Mouse (Mus musculus) heart, postnatal 25 days (tissue): ENCODE data around the gene Plekha6. TPM values are rescaled to one million over a fixed set of nuclear protein-coding genes. Genes with fewer than 3 reads are reported as not detected.

ENCODE experiments used
- DNase-seq: peaks from one replicate; pipeline ENCODE4 v3.0.0; 2022; ENCODE audit warnings: low spot score
- intact Hi-C: fragments of 180-260 bp; cut with DNase I; formaldehyde crosslinking; loops from one replicate; pipeline ENCODE4 v1.15.1; 2025
- total RNA-seq, 2 experiments: library from RNA; stranded (reverse); gene quantifications; 2 replicates each; pipeline ENCODE4 v1.2.3; 2021

Gene Plekha6
- total RNA-seq, 2 experiments from 2014 or later = 66.5 to 77.1 TPM

DNA sequence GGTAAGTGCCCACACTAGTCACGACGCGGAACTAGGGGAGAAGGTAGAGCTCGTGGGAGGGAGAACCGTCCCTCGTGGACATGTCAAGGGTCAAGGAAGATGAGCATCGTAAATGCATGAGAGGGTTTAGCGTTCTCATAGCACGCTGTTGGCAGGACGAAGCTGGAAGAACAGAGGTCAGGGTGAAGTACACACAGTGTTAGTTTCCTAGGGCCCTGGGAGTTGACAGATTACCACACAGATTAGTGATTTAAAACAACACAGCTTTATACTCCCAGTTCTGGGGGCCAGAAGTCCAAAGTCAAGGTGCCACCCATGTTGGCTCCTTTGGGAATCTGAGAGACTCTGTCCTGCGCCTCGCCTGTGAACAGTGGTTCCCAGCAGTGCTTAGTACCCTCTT lies 123.9 kb downstream of the Plekha6 start:
- DNase-seq = no peak
- intact Hi-C loops = no loop called here

DNA sequence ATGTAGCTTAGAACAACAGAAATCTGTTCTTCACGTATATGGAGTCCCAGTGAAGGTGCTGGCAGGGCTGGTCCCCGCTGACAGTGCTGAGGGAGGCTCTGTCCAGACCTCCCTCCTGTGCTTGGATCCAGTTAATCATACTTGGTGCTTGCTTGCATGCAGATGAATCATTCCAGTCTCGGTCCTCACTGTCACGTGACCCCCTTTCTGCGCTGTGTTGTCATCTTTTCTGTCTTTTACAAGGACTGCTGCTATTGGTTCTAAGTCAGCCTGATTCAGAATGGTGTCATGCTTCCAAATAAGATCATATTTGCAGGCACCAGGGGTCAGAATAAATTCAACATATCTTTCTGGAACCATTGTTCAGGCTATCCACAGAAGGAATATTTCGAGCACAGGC lies 127.9 kb downstream of the Plekha6 start:
- intact Hi-C loops = no loop called here
- DNase-seq = no peak

DNA sequence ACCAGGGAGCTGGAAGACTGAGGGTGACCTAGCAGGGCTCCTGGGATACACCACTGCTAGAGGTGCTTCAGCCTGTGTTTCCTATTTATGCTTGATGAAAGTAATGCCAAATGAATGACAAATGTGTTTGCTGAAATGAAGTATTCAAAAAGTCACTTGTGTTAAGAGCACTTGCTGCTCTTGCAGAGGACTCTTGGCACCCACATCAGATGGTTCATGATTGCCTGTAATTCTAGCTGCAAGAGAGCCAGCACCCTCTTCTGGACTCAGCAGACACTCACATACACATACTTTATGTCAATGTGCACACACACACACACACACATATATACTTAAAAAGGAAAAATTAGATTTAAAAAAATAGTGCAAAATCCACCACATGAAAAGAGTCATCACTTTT lies 128.6 kb downstream of the Plekha6 start:
- intact Hi-C loops = no loop called here
- DNase-seq = no peak

DNA sequence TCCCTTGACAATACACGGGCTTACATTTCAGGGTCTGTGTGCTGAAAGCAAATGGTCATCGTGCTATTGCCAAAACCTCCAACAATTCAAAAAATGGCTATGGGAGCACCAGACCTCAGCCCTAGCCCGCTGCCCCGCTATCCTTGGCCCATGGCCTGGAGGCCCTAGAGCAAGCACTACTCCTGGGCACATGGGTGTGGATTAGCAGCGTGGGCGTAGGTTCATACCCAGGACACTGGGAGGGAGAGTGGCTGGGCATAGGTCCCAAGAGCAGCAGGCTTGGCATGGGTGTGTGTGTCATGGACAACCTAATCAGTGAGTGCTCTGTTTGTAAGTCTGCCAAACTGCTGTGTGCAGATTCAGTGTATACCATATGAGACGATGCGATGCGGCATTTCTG lies 132.4 kb downstream of the Plekha6 start:
- DNase-seq = peak; percentile 42
- intact Hi-C loops = no loop called here

DNA sequence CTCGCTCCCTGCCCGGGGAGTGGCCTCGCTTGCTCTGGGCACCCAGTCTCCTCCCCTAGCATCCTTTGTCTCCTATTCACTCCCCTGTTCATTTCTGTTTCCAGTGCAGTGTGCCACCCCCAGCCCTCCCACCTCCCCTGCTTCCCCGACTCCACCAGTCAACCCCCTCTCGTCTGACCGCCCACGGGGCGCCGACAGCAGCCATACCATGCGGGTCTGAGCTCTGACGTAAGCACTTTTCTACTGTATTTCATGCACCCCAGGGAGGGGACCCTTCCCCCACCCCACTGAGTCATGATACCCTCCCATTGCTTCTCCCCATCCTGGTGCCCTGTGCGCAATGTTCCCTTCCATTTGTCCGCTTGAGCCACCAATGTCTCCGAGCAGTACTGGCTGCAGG lies 134.8 kb downstream of the Plekha6 start:
- intact Hi-C loops = no loop called here

DNA sequence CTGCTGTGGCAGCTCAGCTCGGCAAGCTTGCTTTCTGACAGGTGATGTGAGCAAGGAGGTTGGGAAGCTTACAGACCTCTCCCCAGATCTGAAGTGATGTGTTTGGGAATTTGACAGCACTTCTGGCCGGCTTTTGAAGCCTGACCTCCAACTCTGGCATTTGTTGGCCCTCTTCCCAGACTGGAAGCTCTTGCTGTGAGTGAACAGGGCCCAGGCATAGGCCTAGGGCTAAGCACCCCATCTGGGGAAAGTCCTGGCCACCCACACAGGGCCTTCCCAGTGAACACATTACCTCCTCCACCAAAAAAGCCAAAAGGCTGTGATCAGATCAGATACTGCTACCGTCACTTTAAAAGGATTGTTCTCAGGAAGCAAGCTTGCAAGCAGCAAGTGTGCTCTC lies 138.5 kb downstream of the Plekha6 start:
- DNase-seq = no peak
- intact Hi-C loops = no loop called here

More for the DNA sequence above, 134.8 kb downstream of the Plekha6 start:
- DNase-seq = no peak

DNA sequence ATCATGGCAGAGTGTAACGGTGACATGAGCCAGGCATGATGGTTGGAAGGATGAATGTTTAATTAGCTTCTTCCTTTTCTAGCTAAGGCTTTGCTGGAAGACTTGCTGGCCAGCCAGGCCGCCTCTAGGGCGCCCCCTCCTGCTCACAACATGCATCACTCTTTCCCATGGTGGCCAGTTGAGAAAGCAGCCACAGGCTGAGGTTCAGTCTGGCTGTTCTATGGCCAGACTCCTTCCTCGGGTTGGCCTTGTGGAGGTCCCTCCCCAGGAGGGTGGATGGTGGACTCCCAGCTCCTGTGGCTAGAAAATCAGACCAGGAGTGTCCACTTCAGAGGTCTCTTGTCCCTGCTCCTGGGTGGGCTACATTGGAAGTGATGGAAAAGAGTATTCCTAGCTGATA lies 142.8 kb downstream of the Plekha6 start:
- intact Hi-C loops = loop anchor here (1.0 kb wide), 2 partner anchors 126 to 130 kb away; no protein-coding TSS in a partner anchor

DNA sequence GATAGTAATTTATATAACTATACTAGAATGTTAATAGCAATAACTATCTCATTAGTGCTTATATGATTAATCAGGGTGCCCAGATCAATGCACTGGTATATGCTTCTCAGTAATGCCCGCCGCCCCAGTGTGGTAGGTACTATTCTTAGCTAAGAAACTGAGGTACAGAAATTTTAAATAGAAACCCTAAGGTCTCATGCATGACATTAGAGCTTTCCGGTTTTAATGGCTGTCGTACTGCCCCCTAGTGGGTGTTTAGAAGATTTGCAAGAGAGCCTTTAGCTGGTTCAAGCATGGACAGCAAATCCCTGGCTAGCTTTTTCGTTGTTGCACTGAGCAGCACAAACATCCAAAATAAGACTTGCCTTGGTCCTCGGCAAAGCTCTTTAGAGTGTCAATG lies 143.3 kb downstream of the Plekha6 start:
- DNase-seq = no peak
- intact Hi-C loops = loop anchor here (1.0 kb wide), 2 partner anchors 126 to 130 kb away; no protein-coding TSS in a partner anchor

More for the DNA sequence above, 142.8 kb downstream of the Plekha6 start:
- peak; percentile 57 for DNase-seq

DNA sequence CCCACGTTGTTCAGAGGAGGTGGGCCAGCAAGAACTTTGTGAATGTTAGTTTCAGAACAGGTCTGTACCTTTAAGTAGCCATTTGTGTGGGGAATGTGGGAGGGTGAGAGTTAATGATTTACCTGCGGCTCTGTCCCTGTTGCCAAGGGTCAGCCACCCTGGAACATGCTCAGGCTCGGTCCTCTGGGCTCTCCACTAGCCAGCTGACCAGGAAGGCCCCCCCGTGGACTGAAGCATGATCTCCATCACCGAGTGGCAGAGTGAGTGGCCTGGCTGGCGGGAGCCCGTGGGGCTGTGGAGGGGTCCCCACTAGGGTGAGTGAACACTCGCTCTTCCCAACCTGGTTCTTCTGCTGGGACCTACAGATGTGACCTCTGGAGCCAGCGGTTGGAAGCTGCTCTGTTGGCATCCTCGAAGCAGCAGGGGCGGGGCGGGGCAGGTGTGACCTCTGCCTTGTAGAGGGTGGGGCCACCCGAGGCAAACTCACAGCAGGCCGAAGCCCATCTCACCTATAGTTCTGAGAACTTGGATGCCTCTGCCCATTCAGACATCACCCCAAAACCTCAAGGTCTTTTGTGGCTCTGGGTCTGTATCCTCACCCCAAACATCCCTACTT lies 145.8 kb downstream of the Plekha6 start, which contains the start of gene Golt1a:
Golt1a (plus strand) TSS at position 149 of the 616 bp plus-strand sequence.
- intact Hi-C loops = loop anchor here (10.0 kb wide), 1 partner anchor 275 kb away; the partner anchor contains the start of gene Mdm4
- no peak for DNase-seq

DNA sequence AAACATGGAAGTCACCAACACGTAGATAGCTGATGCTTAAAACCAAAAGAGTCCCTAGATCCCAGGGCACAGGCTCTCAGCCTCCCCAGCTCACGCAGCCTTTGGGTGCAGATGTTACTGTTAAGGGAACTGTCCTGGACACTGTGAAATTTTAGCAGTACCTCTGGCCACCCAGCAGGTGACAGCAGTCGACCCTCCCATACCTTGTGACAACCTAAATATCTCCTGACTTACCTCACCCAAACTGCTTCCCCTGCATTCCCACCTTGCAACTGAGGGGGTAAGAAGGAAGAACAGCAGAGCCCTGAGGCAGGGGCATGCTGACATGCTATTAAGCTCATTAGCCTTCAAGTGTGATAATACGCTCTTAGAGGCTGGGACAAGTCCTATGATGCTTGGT lies 147.2 kb downstream of the Plekha6 start:
- intact Hi-C loops = loop anchor here (10.0 kb wide), 1 partner anchor 276 kb away; the partner anchor contains the start of gene Mdm4
- DNase-seq = no peak

DNA sequence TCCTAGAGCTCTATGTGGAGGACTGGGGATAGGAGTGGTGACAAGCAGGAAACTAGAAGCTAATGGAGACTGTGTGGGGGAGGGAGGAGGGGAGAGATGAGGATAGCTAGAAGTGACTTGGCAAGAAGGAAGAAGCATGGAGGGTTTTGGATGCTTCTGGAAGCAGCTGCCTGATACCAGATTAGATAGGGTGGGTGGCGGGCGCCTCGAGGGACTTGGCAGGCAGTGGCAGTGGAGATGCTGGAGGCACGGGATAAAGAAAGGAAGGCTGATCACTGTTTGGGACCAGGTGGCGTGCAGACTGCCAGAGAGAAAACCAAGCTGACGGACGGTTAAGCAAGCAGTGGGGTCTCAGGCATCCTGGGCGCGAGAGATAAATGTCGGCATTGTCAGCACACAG lies 147.9 kb downstream of the Plekha6 start:
- intact Hi-C loops = loop anchor here (10.0 kb wide), 1 partner anchor 277 kb away; the partner anchor contains the start of gene Mdm4
- DNase-seq = no peak

DNA sequence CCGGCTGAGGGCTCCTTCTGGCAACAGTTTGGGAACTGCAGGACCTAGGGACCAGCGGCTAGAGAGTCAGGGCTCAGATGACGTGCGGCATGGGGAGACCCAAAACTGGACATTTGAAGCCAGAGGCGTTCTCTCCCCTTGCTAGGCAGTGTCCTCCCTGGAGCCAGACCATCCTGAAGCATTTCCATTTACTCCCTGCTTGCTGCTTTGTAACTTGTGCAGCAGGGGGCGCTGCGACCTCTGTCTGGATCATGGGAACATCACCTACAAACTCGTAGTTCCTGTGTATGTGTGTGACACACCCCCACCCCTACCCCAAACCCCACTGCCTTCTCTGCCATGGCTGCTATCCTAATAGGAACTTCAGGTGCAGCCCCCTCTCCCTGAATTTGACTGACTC lies 150.4 kb downstream of the Plekha6 start:
- DNase-seq = no peak
- intact Hi-C loops = loop anchor here (1.0 to 10.0 kb wide), 2 partner anchors 280 to 296 kb away; partner anchors contain the start of genes Mdm4 and Snrpe

DNA sequence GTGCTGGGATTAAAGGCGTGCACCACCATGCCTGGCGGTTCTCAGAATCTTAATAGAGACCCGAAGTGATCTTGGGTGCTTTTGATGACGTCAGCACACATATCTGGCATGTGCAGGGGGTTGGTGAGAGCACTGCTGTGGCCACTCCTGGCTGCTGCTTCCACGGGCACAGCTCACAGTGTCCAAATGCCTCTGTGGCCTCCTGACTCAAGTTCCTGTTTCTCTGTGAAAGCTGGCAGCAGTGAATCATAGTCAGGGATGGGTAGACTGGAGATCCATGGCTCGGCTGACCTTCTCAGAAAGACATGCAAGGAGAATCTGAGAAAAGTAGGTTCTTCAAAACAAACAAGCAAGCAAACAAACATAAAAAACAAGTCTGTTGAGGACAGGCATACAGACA lies 151.8 kb downstream of the Plekha6 start:
- intact Hi-C loops = loop anchor here (10.0 kb wide), 1 partner anchor 281 kb away; the partner anchor contains the start of gene Mdm4
- DNase-seq = no peak

DNA sequence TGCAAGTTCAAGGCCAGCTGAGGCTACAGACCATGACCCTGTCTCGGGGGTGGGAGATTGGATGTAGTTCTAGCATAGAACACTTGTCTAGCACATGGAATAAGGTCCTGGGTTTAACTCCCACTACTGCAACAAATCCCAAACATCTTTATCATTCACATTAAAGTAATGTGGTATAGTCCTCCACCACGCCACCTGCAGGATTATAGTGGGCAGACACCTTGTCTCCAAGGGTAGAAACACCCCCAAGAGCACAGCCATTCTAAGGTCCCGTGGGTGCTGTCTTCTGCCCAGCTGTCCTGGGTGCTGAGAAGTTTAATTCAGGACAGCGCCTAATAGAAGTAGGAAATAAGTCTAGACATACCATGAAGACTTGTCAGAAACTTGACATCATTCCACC lies 152.6 kb downstream of the Plekha6 start:
- no peak for DNase-seq
- intact Hi-C loops = loop anchor here (10.0 kb wide), 1 partner anchor 282 kb away; the partner anchor contains the start of gene Mdm4

DNA sequence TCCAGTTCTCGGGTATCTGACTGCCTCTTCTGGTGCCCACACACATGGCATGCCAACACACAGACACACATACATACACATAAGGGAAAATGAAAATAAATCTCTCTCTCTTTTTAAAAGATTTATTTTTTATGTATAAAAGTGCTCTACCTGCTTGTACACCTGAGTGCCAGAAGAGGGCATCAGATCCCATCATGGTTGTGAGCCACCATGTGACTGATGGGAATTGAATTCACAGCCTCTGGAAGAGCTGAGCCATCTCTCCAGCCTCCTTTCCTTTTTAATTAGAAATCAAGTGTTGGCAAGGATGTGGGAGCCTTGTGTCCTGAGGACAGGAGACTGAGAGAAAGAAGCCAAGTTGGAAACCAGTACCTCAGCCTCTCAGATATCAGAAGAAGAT lies 153.1 kb downstream of the Plekha6 start:
- DNase-seq = no peak
- intact Hi-C loops = loop anchor here (10.0 kb wide), 1 partner anchor 282 kb away; the partner anchor contains the start of gene Mdm4

DNA sequence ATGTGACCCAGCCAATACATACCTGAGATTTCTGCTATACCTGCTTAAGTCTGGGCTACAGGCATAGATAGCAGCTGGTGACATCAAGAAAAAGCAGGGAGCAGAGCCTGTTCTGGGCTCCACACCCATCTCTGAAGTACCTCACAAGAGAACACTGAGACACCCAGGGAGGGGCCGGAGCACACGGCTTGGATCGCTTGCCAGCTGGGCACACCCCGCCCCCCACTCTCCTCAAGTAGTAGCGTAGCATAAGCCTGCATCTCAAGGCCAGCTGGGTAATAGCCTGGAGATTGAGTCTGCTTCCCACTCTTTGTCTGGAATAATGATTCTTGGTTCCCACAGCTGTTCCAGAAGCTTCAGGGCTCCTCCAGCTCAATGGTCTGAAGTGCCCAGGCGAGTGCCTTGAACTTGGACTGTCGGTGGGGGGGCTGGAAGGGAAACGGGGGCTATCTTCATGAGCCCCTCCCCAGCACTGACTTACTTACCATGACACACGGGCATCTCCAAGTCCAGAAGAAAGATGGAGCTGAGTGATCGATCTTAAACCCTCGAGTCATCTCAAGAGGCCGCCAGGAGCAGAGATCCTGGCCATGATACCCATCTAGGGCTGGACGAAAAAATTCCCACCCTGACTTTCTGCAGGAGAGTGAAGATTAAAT lies 157.4 kb downstream of the Plekha6 start, which contains the start of gene Kiss1:
Kiss1 (plus strand) TSS at position 609 of the 659 bp plus-strand sequence.
- intact Hi-C loops = no loop called here
- no peak for DNase-seq

DNA sequence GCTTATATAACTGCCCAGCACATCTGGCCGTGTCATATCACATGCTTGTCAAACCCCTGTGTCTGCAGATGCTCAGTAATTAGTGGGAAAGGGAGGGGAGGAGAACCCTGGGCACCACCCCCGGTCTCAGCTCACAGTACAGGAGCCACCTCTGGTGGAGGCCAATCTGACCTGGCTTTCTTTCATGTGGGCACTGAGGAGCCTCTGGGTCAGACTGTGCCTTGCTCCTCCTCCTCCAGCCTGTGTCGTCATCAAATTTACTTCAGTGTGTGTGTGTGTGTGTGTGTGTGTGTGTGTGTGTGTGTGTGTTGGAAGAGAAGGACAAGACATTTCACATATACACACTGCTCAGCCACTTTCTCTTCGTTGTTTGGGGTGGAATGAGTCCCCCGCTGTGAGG lies 159.3 kb downstream of the Plekha6 start:
- DNase-seq = no peak
- intact Hi-C loops = no loop called here

DNA sequence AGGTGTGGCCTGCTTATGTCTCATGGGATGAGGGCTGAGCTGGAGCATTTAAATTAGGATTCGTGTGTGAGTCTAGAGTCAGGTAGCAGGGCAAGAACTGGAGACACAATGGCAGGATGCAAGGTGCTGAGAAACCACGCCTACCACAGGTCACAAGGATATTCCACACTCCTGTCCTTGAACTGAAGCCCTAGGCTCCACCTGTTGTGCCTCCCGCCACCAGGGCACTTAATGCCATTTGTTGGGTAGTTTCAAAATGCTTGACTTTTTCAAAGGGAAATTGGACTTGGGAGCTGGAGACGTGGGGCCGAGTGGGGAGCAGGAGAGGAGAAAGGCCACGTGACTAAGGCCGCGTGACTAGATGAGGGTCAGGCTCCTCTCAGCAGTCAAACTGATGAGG lies 161.9 kb downstream of the Plekha6 start:
- no peak for DNase-seq
- intact Hi-C loops = no loop called here

DNA sequence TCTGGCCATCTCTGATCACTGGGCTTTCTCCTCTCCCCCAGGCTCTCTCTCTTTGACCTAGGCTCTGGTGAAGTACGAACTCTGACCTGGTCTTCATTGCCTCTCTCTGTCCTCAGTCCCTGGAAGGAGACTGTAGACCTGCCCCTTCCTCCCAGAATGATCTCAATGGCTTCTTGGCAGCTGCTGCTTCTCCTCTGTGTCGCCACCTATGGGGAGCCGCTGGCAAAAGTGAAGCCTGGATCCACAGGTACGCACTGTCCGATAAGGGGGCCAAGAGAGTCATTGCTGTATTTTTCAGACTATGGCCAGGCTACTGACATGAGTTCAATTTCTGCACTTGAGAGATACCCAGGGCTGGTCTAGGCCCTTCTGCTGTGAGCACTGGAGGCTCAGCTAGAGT lies 163.1 kb downstream of the Plekha6 start:
- no peak for DNase-seq
- intact Hi-C loops = no loop called here

DNA sequence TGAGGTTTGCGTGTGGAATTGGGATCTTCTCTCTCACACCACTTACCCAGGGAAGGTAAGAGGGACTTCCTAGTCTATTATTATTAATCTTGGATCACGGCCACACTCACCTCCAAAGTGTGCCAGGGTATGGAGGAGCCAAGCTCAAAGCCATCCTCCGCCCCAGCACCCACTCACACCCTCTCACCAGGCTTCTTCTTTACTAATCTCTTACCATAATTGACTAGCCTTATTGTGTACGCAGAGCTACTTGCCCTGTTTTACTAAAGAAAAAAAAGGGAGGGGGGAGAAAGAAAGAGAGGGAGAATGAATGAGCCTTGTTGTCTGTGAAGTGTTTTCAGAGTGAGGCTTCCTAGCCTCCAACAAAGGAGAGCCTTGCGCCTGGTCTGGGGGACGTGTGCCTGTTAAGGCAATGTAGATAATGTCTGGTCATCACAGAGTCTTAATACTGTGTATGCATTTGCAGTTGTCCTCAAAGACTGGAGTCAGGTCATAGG lies 164.3 kb downstream of the Plekha6 start:
- intact Hi-C loops = no loop called here

More for the DNA sequence above, 164.3 kb downstream of the Plekha6 start:
- DNase-seq = no peak
